Mouse (Mus musculus) urinary bladder, postnatal 36 days (tissue): ENCODE data around the gene Tsc22d1.

Source experiments
- DNase-seq, 2 experiments: peaks; one replicate each; pipeline ENCODE4 v3.0.0; 2022; ENCODE audit warnings: low spot score in 2 of 2, mixed read lengths in 1 of 2

The Tsc22d1 gene

GRCm38 (mm10) chr14:76518217-76518616, 103.5 kb downstream of the Tsc22d1 start:
- DNase-seq, result no peak

- DNase-seq, result no peak
These were observed 105.8 kb downstream of the Tsc22d1 start for GRCm38 (mm10) chr14:76520606-76521005.

GRCm38 (mm10) chr14:76521308-76521707, 106.5 kb downstream of the Tsc22d1 start:
- DNase-seq, result no peak

- no peak for DNase-seq
These were observed 108.6 kb downstream of the Tsc22d1 start for GRCm38 (mm10) chr14:76523344-76523743.

GRCm38 (mm10) chr14:76526467-76526866, 111.7 kb downstream of the Tsc22d1 start:
- DNase-seq, result peak in 1 of 2 experiments; percentile 57

- no peak for DNase-seq
These were observed 112.4 kb downstream of the Tsc22d1 start for GRCm38 (mm10) chr14:76527030-76527719.

GRCm38 (mm10) chr14:76527758-76528313, 113.1 kb downstream of the Tsc22d1 start:
- no peak for DNase-seq

GRCm38 (mm10) chr14:76528641-76529040, 113.9 kb downstream of the Tsc22d1 start:
- peak in 1 of 2 experiments; percentile 48 for DNase-seq

- DNase-seq, result no peak
These were observed 116.4 kb downstream of the Tsc22d1 start for GRCm38 (mm10) chr14:76531027-76531660.

- DNase-seq, result no peak
These were observed 117.8 kb downstream of the Tsc22d1 start for GRCm38 (mm10) chr14:76532257-76533169.

- DNase-seq, result no peak
These were observed 118.5 kb downstream of the Tsc22d1 start for GRCm38 (mm10) chr14:76533170-76533815.

GRCm38 (mm10) chr14:76535096-76535495, 120.3 kb downstream of the Tsc22d1 start:
- DNase-seq, result no peak

GRCm38 (mm10) chr14:76536921-76537320, 122.2 kb downstream of the Tsc22d1 start:
- DNase-seq, result no peak

GRCm38 (mm10) chr14:76540005-76540670, 125.4 kb downstream of the Tsc22d1 start:
- DNase-seq, result no peak

GRCm38 (mm10) chr14:76541341-76541740, 126.6 kb downstream of the Tsc22d1 start:
- DNase-seq, result no peak

GRCm38 (mm10) chr14:76544136-76544535, 129.4 kb downstream of the Tsc22d1 start:
- DNase-seq, result no peak

GRCm38 (mm10) chr14:76555263-76556030, 140.7 kb downstream of the Tsc22d1 start:
- no peak for DNase-seq

GRCm38 (mm10) chr14:76556031-76556851, 141.5 kb downstream of the Tsc22d1 start:
- DNase-seq, result peak; percentile 42 to 45

- no peak for DNase-seq
These were observed 142.1 kb downstream of the Tsc22d1 start, which contains the start of gene Serp2 for GRCm38 (mm10) chr14:76556852-76557208. Gene Serp2, minus strand, starts transcription at chr14:76556889.
